Mouse (Mus musculus): ENCODE measurements around the gene Ddx41. TPM values are rescaled to one million over a fixed set of nuclear protein-coding genes. Genes with fewer than 3 reads are reported as not detected.

The Ddx41 gene
- polyA plus RNA-seq, 1 experiment = not detected

DNA sequence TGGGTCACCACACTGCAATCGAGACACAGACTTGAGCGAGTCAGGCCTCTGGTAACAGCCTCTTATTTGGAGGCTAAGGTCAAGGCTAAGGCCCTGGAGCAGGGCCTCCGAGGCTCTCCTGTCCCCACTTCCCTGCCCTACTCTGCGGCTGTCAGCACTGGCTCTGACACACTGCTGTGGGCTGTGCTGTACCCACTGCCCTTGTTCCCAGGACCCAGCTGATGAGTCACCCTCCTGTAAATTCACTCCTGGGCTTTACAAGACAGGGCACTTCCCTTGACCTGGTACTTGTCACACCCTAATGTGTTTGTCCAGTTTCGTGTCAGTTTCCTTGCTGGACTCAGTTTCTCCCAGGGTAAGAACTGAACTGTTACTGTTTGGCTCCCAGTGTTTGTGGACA lies 12.0 kb upstream of the Ddx41 start:
- 92% methylated on average over 5 of the region's 5 CpGs for WGBS
- Histone ChIP-seq H3K27ac (ENCODE audit: insufficient read depth, low read depth, low read length) (no peak overlapping the region), H3K4me1 (ENCODE audit: control insufficient read depth, insufficient read depth, low read length) (no peaks in the 10 kb centered on the region), H3K4me3 (ENCODE audit: insufficient read depth, low read depth, low read length) (no peak overlapping the region)
- no peak for TF ChIP-seq CTCF (IDR thresholded peaks at IDR 0.05; ENCODE audit: insufficient read depth, low read depth, low read length)
- TF ChIP-seq POLR2A (IDR thresholded peaks at IDR 0.05; ENCODE audit: insufficient read depth, low read depth, low read length) = no peak

DNA sequence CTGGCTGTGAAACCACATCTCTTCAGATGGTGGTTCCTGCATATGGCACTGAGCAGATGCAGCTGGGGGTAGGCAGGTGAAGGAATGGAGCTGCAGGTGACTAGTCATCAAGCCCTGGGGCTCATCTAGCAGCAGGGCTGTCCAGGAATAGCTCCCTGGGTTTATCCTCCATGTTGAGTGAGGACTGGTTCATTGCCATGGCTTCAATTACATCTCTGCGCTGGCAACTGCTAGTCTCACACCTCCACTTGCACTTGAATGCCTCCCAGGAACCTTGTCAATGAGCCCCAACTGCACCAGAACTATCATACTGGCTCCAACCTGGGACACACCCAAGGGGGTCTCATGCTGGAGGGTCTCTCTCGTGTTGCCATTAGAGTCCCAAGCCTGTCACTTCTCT lies 11.5 kb upstream of the Ddx41 start:
- no peak overlapping the region for H3K27ac ChIP-seq (ENCODE audit: insufficient read depth, low read depth, low read length)
- no peak overlapping the region for H3K4me3 ChIP-seq (ENCODE audit: insufficient read depth, low read depth, low read length)
- no peak for TF ChIP-seq CTCF (IDR thresholded peaks at IDR 0.05; ENCODE audit: insufficient read depth, low read depth, low read length)
- TF ChIP-seq POLR2A (IDR thresholded peaks at IDR 0.05; ENCODE audit: insufficient read depth, low read depth, low read length) = no peak
- 88% methylated on average over 2 of the region's 2 CpGs for WGBS
- no peaks in the 10 kb centered on the region for H3K4me1 ChIP-seq (ENCODE audit: control insufficient read depth, insufficient read depth, low read length)

DNA sequence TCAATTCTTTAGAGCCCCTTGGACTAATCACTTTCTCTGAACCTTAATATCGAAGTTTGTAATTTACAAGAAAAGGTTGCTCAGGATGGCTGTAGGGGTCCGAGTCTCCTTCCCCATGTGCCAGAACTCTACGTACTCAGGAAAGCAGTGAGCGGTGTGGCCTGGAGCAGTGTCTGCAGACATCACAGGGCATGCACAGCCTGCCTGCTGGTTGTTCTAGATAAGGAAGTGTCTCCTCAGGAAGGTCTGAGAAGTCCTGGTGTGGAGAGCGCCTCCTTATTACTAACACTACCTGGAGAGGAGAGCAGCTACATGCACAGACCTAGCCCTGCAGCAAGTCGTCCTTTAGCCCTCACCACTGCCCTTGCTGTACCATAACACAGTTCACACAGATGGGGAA lies 8.3 kb upstream of the Ddx41 start:
- Histone ChIP-seq H3K4me1 (ENCODE audit: control insufficient read depth, insufficient read depth, low read length) (no peaks in the 10 kb centered on the region), H3K27ac (ENCODE audit: insufficient read depth, low read depth, low read length) (no peak overlapping the region), H3K4me3 (ENCODE audit: insufficient read depth, low read depth, low read length) (no peak overlapping the region)
- TF ChIP-seq CTCF (IDR thresholded peaks at IDR 0.05; ENCODE audit: insufficient read depth, low read depth, low read length) (no peak), POLR2A (IDR thresholded peaks at IDR 0.05; ENCODE audit: insufficient read depth, low read depth, low read length) (no peak)
- 95% methylated on average over 6 of the region's 6 CpGs for WGBS

DNA sequence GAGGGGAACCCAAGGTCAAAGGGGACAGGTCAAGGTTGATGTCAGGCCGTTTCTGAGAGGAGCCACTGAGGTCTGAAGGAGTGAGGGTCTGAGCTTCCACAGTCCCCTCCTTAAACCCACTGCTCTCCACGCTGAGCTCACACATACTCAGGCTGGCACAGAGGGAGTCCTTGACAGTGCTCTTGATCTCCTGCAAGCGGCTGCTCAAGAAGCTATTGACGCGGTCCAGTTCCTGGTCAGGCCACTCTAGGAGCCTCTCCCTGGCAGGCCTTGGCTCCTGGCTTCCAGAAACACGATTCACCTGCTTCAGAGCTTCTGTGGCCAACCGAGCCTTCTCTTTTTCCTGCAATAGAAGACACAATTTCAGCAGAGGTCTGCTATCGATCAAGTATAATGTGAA lies 7.0 kb upstream of the Ddx41 start:
- Histone ChIP-seq H3K4me3 (ENCODE audit: insufficient read depth, low read depth, low read length) (no peak overlapping the region), H3K27ac (ENCODE audit: insufficient read depth, low read depth, low read length) (no peak overlapping the region), H3K4me1 (ENCODE audit: control insufficient read depth, insufficient read depth, low read length) (no peaks in the 10 kb centered on the region)
- 96% methylated on average over 8 of the region's 8 CpGs for WGBS
- TF ChIP-seq POLR2A (IDR thresholded peaks at IDR 0.05; ENCODE audit: insufficient read depth, low read depth, low read length) (no peak), CTCF (IDR thresholded peaks at IDR 0.05; ENCODE audit: insufficient read depth, low read depth, low read length) (no peak)

DNA sequence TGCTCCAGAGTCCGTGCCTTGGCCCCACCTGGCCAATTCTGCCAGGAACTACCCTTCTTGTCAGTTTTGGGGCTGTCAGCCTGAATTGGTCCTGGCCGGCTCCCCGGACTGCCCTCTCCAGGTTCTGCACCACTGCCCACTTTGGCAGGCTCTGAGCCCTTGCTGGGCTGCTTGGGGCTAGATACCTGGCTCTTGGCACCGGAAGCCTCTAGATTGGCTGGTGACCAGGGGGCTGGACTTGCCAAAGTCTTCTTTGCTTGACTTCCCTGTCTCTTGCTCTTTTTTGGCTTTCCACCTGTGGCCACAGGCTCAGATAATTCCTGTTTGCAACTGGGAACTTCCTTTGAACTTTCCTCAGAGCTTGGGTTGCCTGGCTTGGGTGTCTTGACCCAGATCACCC lies 6.4 kb upstream of the Ddx41 start:
- H3K27ac ChIP-seq (ENCODE audit: insufficient read depth, low read depth, low read length) = no peak overlapping the region
- no peak overlapping the region for H3K4me3 ChIP-seq (ENCODE audit: insufficient read depth, low read depth, low read length)
- TF ChIP-seq CTCF (IDR thresholded peaks at IDR 0.05; ENCODE audit: insufficient read depth, low read depth, low read length) (no peak), POLR2A (IDR thresholded peaks at IDR 0.05; ENCODE audit: insufficient read depth, low read depth, low read length) (no peak)
- 89% methylated on average over 4 of the region's 4 CpGs for WGBS
- H3K4me1 ChIP-seq (ENCODE audit: control insufficient read depth, insufficient read depth, low read length) = no peaks in the 10 kb centered on the region

DNA sequence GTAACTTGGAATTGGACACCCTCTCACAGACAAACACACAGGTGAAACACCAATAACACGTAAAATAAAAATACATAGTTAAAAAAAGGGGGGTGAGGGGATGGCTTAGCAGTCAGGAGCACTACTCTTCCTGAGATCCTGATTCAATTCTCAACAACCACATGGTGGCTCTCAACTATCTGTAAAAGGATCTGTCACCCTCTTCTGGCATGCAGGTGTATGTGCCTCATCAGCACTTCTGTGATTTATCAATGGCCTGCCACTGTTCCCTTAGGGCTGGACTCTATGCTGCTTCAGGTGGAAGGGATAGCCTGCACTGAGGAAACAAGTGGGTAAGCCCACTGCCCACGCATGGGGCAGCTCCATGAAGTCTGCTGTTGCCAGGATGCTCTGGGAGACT lies 4.5 kb upstream of the Ddx41 start:
- Histone ChIP-seq H3K4me3 (ENCODE audit: insufficient read depth, low read depth, low read length) (no peak overlapping the region), H3K4me1 (ENCODE audit: control insufficient read depth, insufficient read depth, low read length) (no peaks in the 10 kb centered on the region), H3K27ac (ENCODE audit: insufficient read depth, low read depth, low read length) (no peak overlapping the region)
- 93% methylated on average over 2 of the region's 2 CpGs for WGBS
- no peak for TF ChIP-seq POLR2A (IDR thresholded peaks at IDR 0.05; ENCODE audit: insufficient read depth, low read depth, low read length)
- TF ChIP-seq CTCF (IDR thresholded peaks at IDR 0.05; ENCODE audit: insufficient read depth, low read depth, low read length) = no peak

DNA sequence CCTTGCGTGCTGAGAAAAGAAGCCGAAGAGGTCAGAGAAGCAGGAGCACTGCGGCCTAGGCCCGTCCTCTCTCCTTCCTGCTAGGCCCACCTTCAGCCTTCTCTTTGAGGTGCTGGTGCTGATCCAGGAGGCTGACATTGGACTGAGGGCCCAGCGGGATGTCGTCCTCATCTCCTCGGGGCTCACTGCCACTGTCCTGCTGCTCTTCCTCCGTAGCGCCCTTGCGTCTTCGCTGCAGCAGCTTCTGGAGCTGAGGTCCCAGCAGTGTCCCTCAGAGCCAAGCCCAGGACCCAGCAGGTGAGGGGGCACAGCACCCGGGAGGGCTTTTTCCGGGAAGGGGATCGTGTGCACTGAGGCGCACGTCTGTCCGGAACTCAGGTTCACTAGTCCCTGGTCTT lies 663 bp downstream of the Ddx41 start:
- TF ChIP-seq CTCF (IDR thresholded peaks at IDR 0.05; ENCODE audit: insufficient read depth, low read depth, low read length) (no peak), POLR2A (IDR thresholded peaks at IDR 0.05; ENCODE audit: insufficient read depth, low read depth, low read length) (no peak)
- 11% methylated on average over 17 of the region's 17 CpGs for WGBS
- H3K4me1 ChIP-seq (ENCODE audit: control insufficient read depth, insufficient read depth, low read length) = peaks cover 14% of the 10 kb centered on the region
- H3K27ac ChIP-seq (ENCODE audit: insufficient read depth, low read depth, low read length) = no peak overlapping the region
- peak overlapping the region; percentile 68 for H3K4me3 ChIP-seq (ENCODE audit: insufficient read depth, low read depth, low read length)

DNA sequence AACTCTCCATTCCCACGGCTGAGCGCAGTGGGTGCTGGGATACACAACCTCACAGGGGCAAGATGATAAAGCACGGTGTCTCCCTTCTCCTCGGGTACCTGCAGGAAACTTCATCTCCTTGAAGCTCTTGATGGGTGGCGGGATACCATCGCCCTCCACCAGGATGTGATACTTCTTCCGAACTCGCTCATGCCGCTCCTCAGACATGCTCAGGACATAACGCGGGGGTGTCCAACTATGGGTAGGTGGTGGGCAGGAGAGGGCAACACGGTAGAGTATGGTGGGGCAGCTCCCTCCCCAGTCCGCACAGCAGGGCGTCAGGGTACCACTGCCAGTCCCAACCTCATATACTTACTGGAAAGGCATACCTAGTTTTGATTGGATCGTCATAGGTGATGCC lies 1.3 kb downstream of the Ddx41 start:
- WGBS = 94% methylated on average over 15 of the region's 15 CpGs
- Histone ChIP-seq H3K4me3 (ENCODE audit: insufficient read depth, low read depth, low read length) (peak overlapping the region; percentile 68), H3K4me1 (ENCODE audit: control insufficient read depth, insufficient read depth, low read length) (peaks cover 14% of the 10 kb centered on the region), H3K27ac (ENCODE audit: insufficient read depth, low read depth, low read length) (no peak overlapping the region)
- TF ChIP-seq POLR2A (IDR thresholded peaks at IDR 0.05; ENCODE audit: insufficient read depth, low read depth, low read length) (no peak), CTCF (IDR thresholded peaks at IDR 0.05; ENCODE audit: insufficient read depth, low read depth, low read length) (no peak)

DNA sequence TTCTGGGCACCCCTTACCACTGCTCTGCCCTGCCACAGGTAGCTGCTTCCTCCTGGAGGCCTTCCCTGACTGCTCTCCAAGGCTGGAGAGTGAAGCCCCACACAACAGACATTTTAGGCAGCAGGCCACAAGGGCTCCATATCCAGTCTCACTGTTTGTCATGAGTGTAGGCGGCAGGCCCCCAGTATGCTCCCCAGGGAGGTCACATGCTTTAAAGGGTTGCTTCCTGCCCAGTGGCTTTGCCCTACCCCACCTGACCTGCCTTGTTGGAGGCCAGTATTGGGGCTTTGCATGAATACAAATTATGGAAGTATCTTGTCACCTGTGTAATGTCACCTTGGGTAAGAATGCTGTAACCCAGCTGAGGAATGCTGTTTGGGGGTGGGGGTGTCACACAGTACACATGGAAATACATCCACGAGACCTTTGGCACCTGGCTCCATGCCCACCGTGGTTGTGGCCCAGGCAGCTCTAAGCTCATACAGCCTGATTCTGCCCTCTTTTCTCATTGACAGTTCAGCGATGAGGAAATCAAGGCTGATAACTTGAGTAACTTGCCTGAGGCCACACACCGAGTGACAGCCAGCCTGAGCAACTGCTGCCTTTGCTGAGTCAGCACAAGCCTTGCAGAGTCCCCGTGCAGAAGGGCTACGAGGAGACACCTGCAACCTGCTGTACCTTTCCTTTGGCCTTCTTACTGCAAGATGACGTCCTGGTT lies 7.1 kb downstream of the Ddx41 start, which contains the start of gene Dok3:
Gene Dok3, minus strand, starts transcription at position 99 of the 718 bp plus-strand sequence.
- TF ChIP-seq POLR2A (IDR thresholded peaks at IDR 0.05; ENCODE audit: insufficient read depth, low read depth, low read length) (no peak), CTCF (IDR thresholded peaks at IDR 0.05; ENCODE audit: insufficient read depth, low read depth, low read length) (no peak)
- Histone ChIP-seq H3K4me3 (ENCODE audit: insufficient read depth, low read depth, low read length) (no peak within 1 kb of the TSS), H3K27ac (ENCODE audit: insufficient read depth, low read depth, low read length) (no peak within 1 kb of the TSS), H3K4me1 (ENCODE audit: control insufficient read depth, insufficient read depth, low read length) (peaks cover 8% of the 10 kb centered on the region; the same call in 1 of the 2 replicates)
- WGBS = 82% methylated on average over 8 of the region's 8 CpGs

All from olfactory bulb, adult 2 months (tissue).